Mouse (Mus musculus): Measurements from ENCODE around the gene Wiz. TPM values are rescaled to one million over a fixed set of nuclear protein-coding genes. Genes with fewer than 3 reads are reported as not detected.

Gene Wiz
- 15.8 TPM for polyA plus RNA-seq (2017; shearing (Covaris generic))

DNA sequence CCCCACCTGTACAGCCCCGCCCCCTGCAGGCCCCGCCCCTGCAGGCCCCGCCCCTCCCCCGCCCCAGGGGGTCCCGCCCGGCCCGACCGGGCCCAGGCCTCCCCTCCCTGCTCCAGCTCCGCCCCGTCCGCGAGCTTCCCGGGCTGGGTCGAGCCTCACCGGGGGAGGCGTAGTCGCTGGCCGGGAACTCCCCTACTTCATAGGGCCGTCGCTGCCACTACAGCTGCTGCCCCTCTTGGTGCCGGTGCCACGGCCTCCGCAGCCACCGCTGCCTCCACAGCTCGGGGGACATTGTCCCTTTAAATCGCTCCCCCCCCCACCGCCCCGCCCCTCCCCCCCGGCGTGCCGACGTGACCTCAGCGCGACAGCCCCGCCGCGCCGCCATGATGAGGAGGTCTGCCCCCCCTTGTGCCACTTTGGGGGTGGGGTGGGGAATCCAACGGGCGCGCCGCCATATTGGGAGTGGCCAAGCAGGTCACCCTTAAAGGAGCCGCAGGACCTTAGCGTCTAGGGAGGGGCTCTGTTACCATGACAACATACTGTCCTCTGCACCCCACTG is at the start of gene Wiz:
Gene Wiz (minus strand): TSS at position 339 of the 559 bp plus-strand sequence.

GRCm38 (mm10) chr17:32424034-32424433 is 34.8 kb upstream of the Wiz start, which contains the start of gene Pglyrp2:
Pglyrp2 (minus strand) TSS chr17:32424167.

DNA sequence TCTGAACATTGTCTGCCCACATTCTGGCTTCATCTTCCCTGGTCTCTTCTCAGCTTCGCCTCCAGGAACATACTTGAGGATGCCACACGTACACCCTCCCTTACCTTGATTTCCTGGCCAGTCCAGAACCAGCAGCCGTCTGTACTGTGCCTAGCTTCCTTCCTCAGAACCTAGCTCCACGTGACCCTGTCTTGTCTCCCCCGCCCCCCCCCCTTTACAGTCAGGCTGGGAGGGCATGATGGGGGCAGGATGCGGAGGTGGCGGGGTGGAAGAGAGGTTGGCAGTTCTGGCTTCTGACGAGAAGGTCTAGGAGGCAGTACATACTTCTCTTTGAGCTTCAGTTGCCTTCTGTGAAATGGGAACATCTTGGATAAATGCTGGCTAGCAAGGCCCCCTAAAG is 14.2 kb upstream of the Wiz start, which contains the start of gene Rasal3:
Gene Rasal3 (minus strand): TSS at position 167 of the 400 bp plus-strand sequence.

GRCm38 (mm10) chr17:32350382-32350983 is 38.8 kb downstream of the Wiz start, which contains the start of gene Akap8l:
Akap8l (minus strand) TSS chr17:32350607.

GRCm38 (mm10) chr17:32320597-32321389 is 68.4 kb downstream of the Wiz start, which contains the start of gene Akap8:
Akap8 (minus strand) TSS chr17:32321238.

Other genes with a start within 250 kb of the Wiz start
- gene Notch3, start 222.6 kb downstream of the Wiz start, polyA plus RNA-seq (2017; shearing (Covaris generic)), result 0.10 TPM
- gene Ephx3, start 199.9 kb downstream of the Wiz start, polyA plus RNA-seq (2017; shearing (Covaris generic)), result 0.40 TPM
- 238 TPM for gene Brd4, start 104.7 kb downstream of the Wiz start, polyA plus RNA-seq (2017; shearing (Covaris generic))
- 211 TPM for gene Akap8, start 68.2 kb downstream of the Wiz start, polyA plus RNA-seq (2017; shearing (Covaris generic))
- 181 TPM for gene Akap8l, start 38.8 kb downstream of the Wiz start, polyA plus RNA-seq (2017; shearing (Covaris generic))
- gene Rasal3, start 14.1 kb upstream of the Wiz start, polyA plus RNA-seq (2017; shearing (Covaris generic)), result 524 TPM
- gene Pglyrp2, start 34.7 kb upstream of the Wiz start, polyA plus RNA-seq (2017; shearing (Covaris generic)), result 34.3 TPM
- gene Cyp4f39, start 63.3 kb upstream of the Wiz start, polyA plus RNA-seq (2017; shearing (Covaris generic)), result not detected
- 1.0 TPM for gene Cyp4f17, start 116.6 kb upstream of the Wiz start, polyA plus RNA-seq (2017; shearing (Covaris generic))
- gene Cyp4f16, start 147.1 kb upstream of the Wiz start, polyA plus RNA-seq (2017; shearing (Covaris generic)), result 13.9 TPM
- gene Cyp4f37, start 231.9 kb upstream of the Wiz start, polyA plus RNA-seq (2017; shearing (Covaris generic)), result not detected

All from effector memory CD4-positive, alpha-beta T cell, adult 7 months (primary cell).